Mouse (Mus musculus): ENCODE data around the gene Agbl4. TPM values are rescaled to one million over a fixed set of nuclear protein-coding genes. Genes with fewer than 3 reads are reported as not detected.

Gene Agbl4
- total and polyA plus RNA-seq, 3 experiments: not detected

DNA sequence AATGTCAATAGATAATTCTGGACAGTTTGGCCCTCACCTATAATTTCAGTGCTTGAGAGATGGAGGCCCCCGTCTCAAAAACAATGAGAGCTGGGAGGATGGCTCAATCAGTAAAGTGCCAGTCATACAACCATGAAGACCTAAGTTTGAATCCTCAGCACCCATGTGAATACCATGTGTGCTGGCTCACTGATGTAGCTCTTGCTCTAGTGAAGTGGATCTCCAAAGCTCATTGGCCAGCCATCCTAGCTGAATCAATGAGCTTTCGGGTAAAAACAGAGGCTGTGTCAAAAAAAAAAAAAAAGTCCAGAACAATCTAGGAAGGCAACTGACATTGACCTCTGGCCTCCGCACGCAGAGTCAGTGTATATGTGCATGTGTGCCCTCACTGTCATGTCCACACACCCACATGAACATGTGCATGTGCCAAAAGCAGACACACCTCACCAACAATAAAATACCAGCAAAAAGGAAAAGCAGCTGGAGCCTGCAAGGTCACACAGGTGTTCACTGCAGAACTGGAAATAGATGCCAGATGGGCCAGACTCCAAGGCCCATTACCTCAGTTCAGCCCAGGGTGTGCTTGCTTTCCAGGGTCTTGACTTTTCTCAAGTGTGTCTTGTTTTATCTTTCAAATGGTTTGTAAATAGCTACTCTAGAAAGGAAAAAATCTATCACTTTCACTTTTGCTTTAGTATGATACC lies 1192.2 kb downstream of the Agbl4 start:
- Histone ChIP-seq H3K79me2 (ENCODE audit: control insufficient read depth, insufficient read depth, low read length, poor library complexity) (no peaks in the 10 kb centered on the region), H3K4me3 (ENCODE audit: control insufficient read depth in 1 of 2, insufficient read depth in 1 of 2, low read depth in 2 of 2, low read length in 2 of 2) (no peak overlapping the region), H3K27me3 (ENCODE audit: control insufficient read depth in 1 of 2, insufficient read depth in 2 of 2, low read length in 2 of 2) (no peaks in the 10 kb centered on the region), H3K4me1 (ENCODE audit: control insufficient read depth in 1 of 2, insufficient read depth in 2 of 2, low read length in 2 of 2) (no peaks in the 10 kb centered on the region), H3K9me3 (replicated peaks; ENCODE audit: insufficient read depth, low read length) (no peaks in the 10 kb centered on the region), H3K9ac (ENCODE audit: control insufficient read depth, low read depth, low read length, poor library complexity, severe bottlenecking) (no peak overlapping the region), H3K36me3 (ENCODE audit: control insufficient read depth in 1 of 2, insufficient read depth in 2 of 2, low read length in 2 of 2) (no peaks in the 10 kb centered on the region), H3K27ac (ENCODE audit: control insufficient read depth, low read depth, low read length) (no peak overlapping the region)
- no peak for DNase-seq (ENCODE audit: low read depth, low spot score)
- TF ChIP-seq MXI1 (IDR thresholded peaks at IDR 0.05; ENCODE audit: low read depth, low read length): no peak
- TF ChIP-seq ZNF384 (IDR thresholded peaks at IDR 0.05; ENCODE audit: low read depth, low read length): no peak
- no peak for TF ChIP-seq TCF12 (IDR thresholded peaks at IDR 0.05; ENCODE audit: low read depth, low read length)
- TF ChIP-seq HCFC1 (IDR thresholded peaks at IDR 0.05; ENCODE audit: low read depth, low read length): no peak
- no peak for TF ChIP-seq CHD1 (IDR thresholded peaks at IDR 0.05; ENCODE audit: low read depth, low read length)
- no peak for TF ChIP-seq ZKSCAN1 (IDR thresholded peaks at IDR 0.05; ENCODE audit: low read depth, low read length)
- no peak for TF ChIP-seq NRF1 (IDR thresholded peaks at IDR 0.05; ENCODE audit: insufficient read depth, low read depth, low read length, poor library complexity, severe bottlenecking)
- TF ChIP-seq MAX (IDR thresholded peaks at IDR 0.05; ENCODE audit: low read length): no peak
- no peak for TF ChIP-seq MYC (IDR thresholded peaks at IDR 0.05; ENCODE audit: low read depth, low read length)
- no peak for TF ChIP-seq TBP (IDR thresholded peaks at IDR 0.05; ENCODE audit: low read depth, low read length)
- no peak for TF ChIP-seq USF1 (IDR thresholded peaks at IDR 0.05; ENCODE audit: low read depth, low read length)
- TF ChIP-seq RCOR1 (IDR thresholded peaks at IDR 0.05; ENCODE audit: low read depth, low read length): no peak

DNA sequence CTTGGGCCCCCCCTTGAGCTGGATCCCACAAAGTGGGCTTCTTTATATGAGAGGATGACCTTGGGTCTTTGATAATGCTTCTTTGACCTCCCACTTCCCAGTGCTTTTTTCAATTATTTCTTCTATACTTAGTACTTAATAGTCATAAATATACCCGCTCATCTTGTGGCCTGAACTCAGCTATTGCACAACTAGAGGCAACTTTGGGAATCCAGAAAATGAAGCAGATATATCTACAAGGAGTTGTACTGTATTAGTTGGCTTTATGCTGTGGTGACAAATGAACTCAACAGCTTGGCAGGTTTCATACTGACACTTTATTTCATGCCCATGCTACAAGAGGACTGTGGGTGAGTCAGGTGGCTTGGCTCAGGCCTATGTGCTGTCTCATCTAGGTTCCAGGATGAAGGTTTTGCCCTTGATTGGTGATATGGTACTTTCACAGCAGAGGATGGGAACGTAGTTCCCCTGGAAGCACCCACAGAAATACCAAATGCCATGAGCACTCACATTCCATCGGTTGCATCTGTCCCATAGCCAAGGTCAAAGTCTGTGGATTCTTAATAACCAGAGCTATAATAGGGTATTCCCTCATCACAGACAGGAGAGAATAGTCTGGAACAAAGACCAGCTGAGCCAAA lies 1197.3 kb downstream of the Agbl4 start:
- no peaks in the 10 kb centered on the region for H3K27me3 ChIP-seq (ENCODE audit: control insufficient read depth in 1 of 2, insufficient read depth in 2 of 2, low read length in 2 of 2)
- no peak overlapping the region for H3K4me3 ChIP-seq (ENCODE audit: control insufficient read depth in 1 of 2, insufficient read depth in 1 of 2, low read depth in 2 of 2, low read length in 2 of 2)
- no peaks in the 10 kb centered on the region for H3K79me2 ChIP-seq (ENCODE audit: control insufficient read depth, insufficient read depth, low read length, poor library complexity)
- no peak overlapping the region for H3K27ac ChIP-seq (ENCODE audit: control insufficient read depth, low read depth, low read length)
- no peak overlapping the region for H3K9ac ChIP-seq (ENCODE audit: control insufficient read depth, low read depth, low read length, poor library complexity, severe bottlenecking)
- H3K4me1 ChIP-seq (ENCODE audit: control insufficient read depth in 1 of 2, insufficient read depth in 2 of 2, low read length in 2 of 2): no peaks in the 10 kb centered on the region
- H3K36me3 ChIP-seq (ENCODE audit: control insufficient read depth in 1 of 2, insufficient read depth in 2 of 2, low read length in 2 of 2): no peaks in the 10 kb centered on the region
- TF ChIP-seq MEF2A (IDR thresholded peaks at IDR 0.05; ENCODE audit: extremely low read depth, insufficient replicate concordance, low read depth, low read length, poor library complexity, severe bottlenecking): no peak
- no peak for TF ChIP-seq JUND (IDR thresholded peaks at IDR 0.05; ENCODE audit: low read depth, low read length)
- no peak for TF ChIP-seq ZC3H11A (IDR thresholded peaks at IDR 0.05; ENCODE audit: low read depth, low read length)
- TF ChIP-seq POLR2A (IDR thresholded peaks at IDR 0.05; ENCODE audit: control insufficient read depth in 1 of 2, insufficient read depth in 1 of 2, low read depth in 1 of 2, low read length in 2 of 2, poor library complexity in 1 of 2): no peak
- TF ChIP-seq CHD2 (IDR thresholded peaks at IDR 0.05; ENCODE audit: low read length): no peak
- no peak for TF ChIP-seq ETS1 (IDR thresholded peaks at IDR 0.05; ENCODE audit: low read depth, low read length)
- TF ChIP-seq E2F4 (IDR thresholded peaks at IDR 0.05; ENCODE audit: borderline replicate concordance, low read depth, low read length): no peak
- no peak for TF ChIP-seq ELF1 (IDR thresholded peaks at IDR 0.05; ENCODE audit: low read depth, low read length)
- TF ChIP-seq ZNF384 (IDR thresholded peaks at IDR 0.05; ENCODE audit: low read depth, low read length): no peak
- no peak for TF ChIP-seq MAFK (IDR thresholded peaks at IDR 0.05; ENCODE audit: borderline replicate concordance, low read depth, low read length)
- TF ChIP-seq TCF12 (IDR thresholded peaks at IDR 0.05; ENCODE audit: low read depth, low read length): no peak
- no peak for TF ChIP-seq GABPA (IDR thresholded peaks at IDR 0.05; ENCODE audit: low read depth, low read length)
- TF ChIP-seq USF2 (IDR thresholded peaks at IDR 0.05; ENCODE audit: borderline replicate concordance in 1 of 2, insufficient read depth in 1 of 2, low read depth in 1 of 2, low read length in 2 of 2): no peak
- no peak for TF ChIP-seq ZMIZ1 (IDR thresholded peaks at IDR 0.05; ENCODE audit: low read depth, low read length)
- no peak for TF ChIP-seq MAX (IDR thresholded peaks at IDR 0.05; ENCODE audit: low read length)
- no peak for TF ChIP-seq TAL1 (IDR thresholded peaks at IDR 0.05; ENCODE audit: low read length)
- no peak for TF ChIP-seq ZKSCAN1 (IDR thresholded peaks at IDR 0.05; ENCODE audit: low read depth, low read length)
- no peak for TF ChIP-seq UBTF (IDR thresholded peaks at IDR 0.05; ENCODE audit: borderline replicate concordance, insufficient read depth, low read depth, low read length)
- no peak for TF ChIP-seq MAZ (IDR thresholded peaks at IDR 0.05; ENCODE audit: low read depth, low read length)
- no peaks in the 10 kb centered on the region for H3K9me3 ChIP-seq (replicated peaks; ENCODE audit: insufficient read depth, low read length)
- DNase-seq (ENCODE audit: low read depth, low spot score): no peak
